Mouse (Mus musculus) testis, adult 2 months (tissue): ENCODE results near the gene Cadps.

Experiments
- CTCF ChIP-seq: fragments of 200-500 bp; IDR thresholded peaks from 2 replicates; pipeline ENCODE4 v1.5.1; 2012; ENCODE audit warnings: low read depth, mild to moderate bottlenecking, inconsistent platforms, low read length, moderate library complexity; ENCODE audit not compliant: control insufficient read depth, insufficient read depth, insufficient replicate concordance
- POLR2A ChIP-seq: fragments of 200-500 bp; IDR thresholded peaks from 2 replicates; pipeline ENCODE4 v1.6.1; 2012; ENCODE audit warnings: low read depth, mild to moderate bottlenecking, inconsistent platforms, low read length, moderate library complexity; ENCODE audit not compliant: control insufficient read depth

DNA sequence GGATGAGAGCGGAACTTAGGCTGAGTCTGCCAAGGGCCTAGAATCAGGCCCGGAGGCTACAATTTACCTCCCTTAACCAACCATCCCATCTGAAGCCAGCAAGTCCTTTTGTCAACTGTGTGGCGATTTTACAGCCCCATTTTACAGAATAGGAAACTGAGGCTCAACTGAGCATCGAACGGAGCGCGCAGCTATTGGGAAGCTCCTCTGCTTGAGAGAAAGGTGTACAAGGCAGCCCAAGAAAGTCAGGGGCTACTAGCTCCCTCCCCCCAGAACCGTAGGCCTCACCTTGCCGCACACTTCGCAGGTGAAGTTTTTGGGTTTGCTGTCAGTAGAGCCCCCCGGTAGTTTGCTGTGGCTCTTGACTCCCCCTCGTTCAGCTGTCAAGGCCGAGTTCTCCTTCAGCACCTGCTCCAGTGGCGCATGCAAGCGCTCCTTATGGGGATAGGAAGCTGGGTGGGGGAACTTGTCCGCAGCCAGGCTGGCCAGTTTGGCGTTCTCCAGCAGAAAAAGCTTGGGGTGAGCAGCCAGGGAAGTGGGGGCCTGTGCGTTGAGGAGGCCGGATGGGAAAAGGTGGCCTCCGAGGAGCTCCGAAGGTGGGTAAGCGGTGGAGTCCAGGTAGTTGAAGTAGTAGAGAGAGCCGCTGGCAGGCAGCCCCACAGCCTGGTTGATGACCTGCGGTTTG, 478.7 kb downstream of the Cadps start:
- TF ChIP-seq POLR2A (no peak), CTCF (no peak)
